Comparison of ENCODE assay signal across 10 mouse cellular contexts in the genomic region with DNA sequence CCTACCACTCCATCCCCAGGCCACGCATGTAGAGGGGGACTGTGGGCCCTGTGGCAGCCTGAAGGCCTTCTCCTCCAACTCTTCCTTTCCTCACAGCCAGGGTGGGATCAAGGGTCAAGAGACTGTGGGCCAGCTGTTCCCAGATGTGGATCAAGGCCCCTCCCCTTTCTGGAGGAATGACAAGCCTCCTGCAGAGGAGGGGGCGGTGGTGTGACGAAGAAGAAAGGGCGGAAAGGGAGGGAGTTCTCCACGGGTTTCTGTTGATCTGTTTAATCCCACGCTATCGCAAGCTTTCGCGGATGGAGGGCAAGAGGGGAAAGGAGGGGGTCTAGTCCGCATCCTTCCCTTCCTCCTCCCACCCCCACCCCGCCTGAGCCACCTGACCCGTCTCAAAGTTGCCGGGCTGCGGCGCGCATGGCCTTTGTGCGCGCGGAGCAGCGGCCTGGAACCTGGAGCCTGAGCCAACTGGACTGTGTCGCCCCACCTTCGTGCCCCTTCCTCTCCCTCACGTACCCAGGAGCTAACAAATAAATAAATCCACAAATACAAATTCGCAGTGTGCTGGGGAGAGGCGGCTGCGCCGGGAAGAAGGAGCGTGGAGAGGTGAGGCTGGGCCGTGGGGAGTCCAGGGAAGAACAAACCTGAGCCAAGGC. TPM values are rescaled to one million over a fixed set of nuclear protein-coding genes. Genes with fewer than 3 reads are reported as not detected.
A peak's percentile ranks its signal among the peaks of the same experiment; 100 is the strongest.
DNase-seq lines count a peak whose midpoint lies in the region; ATAC-seq lines count a peak whose summit lies in the region.
"Had no signal": no experiment of that assay in that cellular context is flagged by ENCODE, and none has a peak within 500 bp of the region (broad histone marks: within the 10 kb centered on the region; RNA-seq: fewer than 3 reads in every experiment).

No protein-coding gene starts in this region.

- 0 out of 2 replicates have a peak overlapping the region, but pooled peaks have one; percentile 3 for H3K4me3 ChIP-seq in limb, embryonic 11.5 days (ENCODE audit: low read depth, low read length)

- H3K27ac ChIP-seq in limb, embryonic 11.5 days (replicated peaks; ENCODE audit: low read depth, low read length): no peak overlapping the region

- ATAC-seq in limb, embryonic 11.5 days (ENCODE audit: insufficient number of reproducible peaks, low FRiP score, low TSS enrichment, low read depth): no peak

- no peak overlapping the region for H3K9ac ChIP-seq in limb, embryonic 11.5 days (ENCODE audit: low read length)

- H3K4me2 ChIP-seq in limb, embryonic 11.5 days (ENCODE audit: low read depth, severe bottlenecking): peak overlapping the region; percentile 16

- H3K36me3 ChIP-seq in limb, embryonic 11.5 days (ENCODE audit: control insufficient read depth, insufficient read depth, low read length): no peaks in the 10 kb centered on the region

- peaks cover 20% of the 10 kb centered on the region for H3K4me1 ChIP-seq in limb, embryonic 11.5 days (ENCODE audit: control insufficient read depth, insufficient read depth, low read length)

- no peaks in the 10 kb centered on the region for H3K9me3 ChIP-seq in limb, embryonic 11.5 days (ENCODE audit: control insufficient read depth, low read length)

- DNase-seq in cerebellum, adult 11 months: peak; percentile 44
- DNase-seq in cerebellum, adult 18-20 months: no peak
- DNase-seq in right cerebral cortex, postnatal 4 days: peak; percentile 37
- no peak for DNase-seq in right cerebral cortex, postnatal 25 days
- peak; percentile 42 for DNase-seq in limb, embryonic 11.5 days (ENCODE audit: low spot score)
- DNase-seq in spleen, postnatal 14 days (ENCODE audit: low spot score in 2 of 2): no peak
- DNase-seq in lung, postnatal 36 days: no peak
- no peak for DNase-seq in B cell, adult 2 months
- DNase-seq: gastrocnemius, postnatal 36 days had no signal

- WGBS in limb, embryonic 11.5 days: under 1% methylated on average over 28 of the region's 29 CpGs

- H3K27me3 ChIP-seq in limb, embryonic 11.5 days (ENCODE audit: control insufficient read depth, insufficient read depth, low read length): peaks cover 80% of the 10 kb centered on the region

RNA-seq across cellular contexts. Expression of gene Ythdf1, which starts 30.2 kb away (rescaled TPM):
- polyA plus RNA-seq in limb, embryonic 11.5 days (2014; fragmentation: Nextera tagmentation; extraction: Ambion mirVana): 80.5 and 83.1 TPM in 2 replicates

RNA-seq across cellular contexts. Expression of gene Birc7, which starts 38.3 kb away (rescaled TPM):
- polyA plus RNA-seq in limb, embryonic 11.5 days (2014; fragmentation: Nextera tagmentation; extraction: Ambion mirVana): not detected in 2 replicates
- polyA plus RNA-seq: urinary bladder, adult 2 months had no signal

Comparison
In these comparisons a context has a peak if more than half of its experiments do, and no peak if none do; other contexts are left out.
1. DNase-seq: peak in cerebellum, adult 11 months (single experiment), right cerebral cortex, postnatal 4 days (single experiment) and limb, embryonic 11.5 days (single experiment); none in cerebellum, adult 18-20 months (0 of 2), right cerebral cortex, postnatal 25 days (single experiment), spleen, postnatal 14 days (0 of 2), lung, postnatal 36 days (single experiment) and B cell, adult 2 months (0 of 2).